Mouse (Mus musculus) fat pad, adult 2 months (tissue): ENCODE results near the gene Gm20865.
"Not testable (repeated sequence)": the region's sequence is repeated elsewhere in the genome, so short reads cannot be mapped to it uniquely, and the experiment has no call there.

Experiments used
- DNase-seq: peaks from one replicate; pipeline ENCODE4 v3.0.0-alpha.2; 2011; ENCODE audit warnings: low read depth, low spot score; ENCODE audit errors: extremely low read depth

Gm20865 gene

DNA sequence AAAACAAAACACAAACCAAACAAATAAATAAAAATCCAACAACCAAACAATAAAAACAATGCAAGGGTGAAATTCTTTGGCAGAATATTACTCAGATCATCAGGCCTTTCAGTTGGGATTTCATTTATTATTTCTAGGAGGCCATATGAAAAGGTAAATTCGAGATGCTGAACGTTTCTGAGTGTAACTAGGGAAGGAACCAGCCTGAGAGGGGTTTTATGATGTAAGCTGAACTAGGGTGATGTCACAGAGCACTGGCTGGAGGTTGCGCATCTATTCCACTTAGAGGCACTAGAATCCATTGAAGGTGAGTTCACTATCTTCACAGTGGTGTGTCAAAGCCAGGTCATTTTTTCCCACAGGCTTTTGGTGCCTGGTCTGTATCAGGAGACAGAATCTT lies at the start of gene Gm20865:
Gene Gm20865 (plus strand): TSS at position 301 of the 400 bp plus-strand sequence.
- not testable (repeated sequence) for DNase-seq
